Mouse (Mus musculus) olfactory bulb, adult 2 months (tissue): Measurements from ENCODE around the gene Slc22a15.

Experiments
- CTCF ChIP-seq: fragments of 200-500 bp; IDR thresholded peaks from 2 replicates; pipeline ENCODE4 v1.5.1; 2012; ENCODE audit warnings: low read depth, mild to moderate bottlenecking, low read length, moderate library complexity; ENCODE audit not compliant: insufficient read depth
- POLR2A ChIP-seq: fragments of 200-500 bp; IDR thresholded peaks from 2 replicates; pipeline ENCODE4 v1.6.1; 2012; ENCODE audit warnings: mild to moderate bottlenecking, low read depth, low read length, moderate library complexity; ENCODE audit not compliant: insufficient read depth

- TF ChIP-seq CTCF (no peak), POLR2A (no peak)
Observed at GRCm38 (mm10) chr3:101923843-101924740, at the start of gene Slc22a15.
